Mouse (Mus musculus): ENCODE results near the gene Ptcd1. TPM values are rescaled to one million over a fixed set of nuclear protein-coding genes. Genes with fewer than 3 reads are reported as not detected.
"Not testable (repeated sequence)": the region's sequence is repeated elsewhere in the genome, so short reads cannot be mapped to it uniquely, and the experiment has no call there.

The Ptcd1 gene
- polyA plus RNA-seq, 1 experiment from 2014 or later, result 15.0 TPM

DNA sequence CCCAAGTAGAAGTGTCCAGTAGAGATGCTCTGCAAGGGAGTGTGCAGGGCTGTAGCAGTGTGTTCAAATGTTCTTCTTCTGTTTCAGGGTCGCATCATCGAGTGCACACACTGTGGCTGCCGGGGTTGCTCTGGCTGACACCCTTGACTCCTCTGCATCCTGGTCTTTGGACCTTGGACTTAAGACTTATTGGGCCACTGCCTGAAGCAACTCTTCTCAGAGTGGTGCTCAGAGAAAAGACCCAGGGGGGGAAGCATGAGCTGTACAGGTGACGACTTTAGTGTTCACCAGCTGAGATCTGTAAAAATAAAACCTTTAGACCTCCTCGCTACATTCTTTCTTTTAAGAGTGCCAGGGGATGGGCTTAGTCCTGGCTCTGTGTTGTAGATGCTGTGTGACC is 19.2 kb downstream of the Ptcd1 start:
- Histone ChIP-seq H3K27me3 (ENCODE audit: insufficient read depth, poor library complexity, severe bottlenecking) (no peaks in the 10 kb centered on the region), H3K36me3 (peaks cover 99% of the 10 kb centered on the region), H3K9me3 (no peaks in the 10 kb centered on the region), H3K4me1 (no peaks in the 10 kb centered on the region), H3K4me3 (no peak overlapping the region), H3K27ac (no peak overlapping the region)
- 90% methylated on average over 5 of the region's 5 CpGs for WGBS
- no peak for DNase-seq (ENCODE audit: low spot score)

GRCm38 (mm10) chr5:145140611-145141010 is 26.3 kb downstream of the Ptcd1 start:
- Histone ChIP-seq H3K36me3 (peaks cover 65% of the 10 kb centered on the region), H3K9me3 (no peaks in the 10 kb centered on the region), H3K4me3 (peak overlapping the region; percentile 94), H3K27me3 (ENCODE audit: insufficient read depth, poor library complexity, severe bottlenecking) (no peaks in the 10 kb centered on the region), H3K4me1 (peaks cover 14% of the 10 kb centered on the region), H3K27ac (peak overlapping the region; percentile 99)
- under 1% methylated on average over 18 of the region's 18 CpGs for WGBS
- DNase-seq (ENCODE audit: low spot score), result no peak

DNA sequence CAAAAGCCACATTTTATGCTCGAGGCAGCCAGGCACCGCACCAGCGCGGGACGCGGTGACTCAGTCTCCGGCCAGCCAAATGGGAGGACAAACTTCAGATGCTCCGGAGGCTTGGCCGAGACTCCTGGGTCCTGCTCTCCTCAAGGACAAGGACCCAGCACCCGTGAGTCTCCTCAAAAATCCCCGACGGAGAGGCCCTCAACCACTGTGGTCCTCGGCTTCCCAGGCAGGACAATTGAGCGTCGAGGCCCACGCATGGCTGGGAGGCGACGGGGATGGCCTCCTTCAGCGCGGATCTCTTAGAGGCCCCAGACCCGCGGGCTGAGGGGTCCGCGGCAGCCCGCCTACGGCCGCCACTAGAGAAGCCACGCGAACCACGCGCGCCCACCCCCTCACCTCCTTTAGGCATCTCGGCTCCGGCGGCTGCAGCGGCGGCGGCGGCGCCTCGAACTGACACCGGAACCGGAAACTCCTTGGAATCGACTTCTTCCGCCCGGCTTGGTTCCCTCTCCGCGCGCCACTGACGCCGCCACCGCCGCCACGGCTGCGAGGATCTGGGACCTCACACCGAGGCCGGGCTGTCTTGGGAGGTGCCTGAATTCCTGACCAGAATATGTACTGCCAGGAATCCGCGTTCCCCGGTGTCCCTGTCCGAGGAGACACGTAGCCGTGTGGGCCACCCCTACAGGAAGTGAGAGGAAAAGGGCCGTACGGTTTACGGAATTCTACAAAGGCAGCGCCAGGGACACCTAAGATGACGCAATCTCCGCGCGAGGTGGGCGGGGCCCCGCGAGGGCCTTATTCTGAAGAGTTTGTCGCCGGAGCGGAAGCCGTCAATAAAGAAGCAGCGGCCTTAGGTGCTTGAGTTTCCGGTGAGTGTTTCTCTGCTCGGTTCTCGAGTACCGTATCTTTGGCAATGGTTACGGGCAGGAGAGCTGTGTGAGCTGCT is 27.1 kb downstream of the Ptcd1 start, which contains the start of the genes Pdap1 and Bud31:
Gene Pdap1 (minus strand): TSS at position 668 of the 949 bp plus-strand sequence.
Gene Bud31 (plus strand): TSS at position 792 of the 949 bp plus-strand sequence.
- no peaks in the 10 kb centered on the region for H3K9me3 ChIP-seq
- H3K4me1 ChIP-seq, result peaks cover 14% of the 10 kb centered on the region
- peak within 1 kb of the TSS; percentile 99 for H3K27ac ChIP-seq
- peak; percentile 96 for DNase-seq (ENCODE audit: low spot score)
- WGBS, result under 1% methylated on average over 84 of the region's 84 CpGs
- peaks cover 65% of the 10 kb centered on the region for H3K36me3 ChIP-seq
- no peaks in the 10 kb centered on the region for H3K27me3 ChIP-seq (ENCODE audit: insufficient read depth, poor library complexity, severe bottlenecking)
- peak within 1 kb of the TSS; percentile 94 for H3K4me3 ChIP-seq

GRCm38 (mm10) chr5:145138836-145139235 is 28.1 kb downstream of the Ptcd1 start:
- Histone ChIP-seq H3K4me3 (peak overlapping the region; percentile 94), H3K9me3 (no peaks in the 10 kb centered on the region), H3K27me3 (ENCODE audit: insufficient read depth, poor library complexity, severe bottlenecking) (no peaks in the 10 kb centered on the region), H3K4me1 (peaks cover 14% of the 10 kb centered on the region), H3K36me3 (peaks cover 66% of the 10 kb centered on the region), H3K27ac (no peak overlapping the region; the same call in 1 of the 2 replicates)
- WGBS, result 21% methylated on average over 6 of the region's 6 CpGs
- no peak for DNase-seq (ENCODE audit: low spot score)

DNA sequence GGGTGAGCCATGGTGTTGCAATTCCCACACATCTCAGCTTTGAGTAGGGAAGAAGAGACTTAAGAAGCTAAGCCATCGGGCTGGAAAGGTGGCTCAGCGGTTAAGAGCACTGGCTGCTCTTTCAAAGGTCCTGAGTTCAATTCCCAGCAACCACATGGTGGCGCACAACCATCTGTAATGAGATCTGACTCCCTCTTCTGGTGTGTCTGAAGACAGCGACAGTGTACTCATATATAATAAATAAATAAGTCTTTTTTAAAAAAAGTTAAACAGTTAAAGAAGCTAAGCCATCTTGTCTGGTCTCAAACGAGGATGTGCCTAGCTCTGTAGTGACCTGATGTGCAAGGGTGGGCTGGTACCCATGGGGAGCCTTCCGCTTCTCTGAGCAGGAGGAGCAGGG is 33.6 kb downstream of the Ptcd1 start:
- DNase-seq (ENCODE audit: low spot score); H3K4me3 ChIP-seq; H3K4me1 ChIP-seq; H3K27me3 ChIP-seq (ENCODE audit: insufficient read depth, poor library complexity, severe bottlenecking); H3K9me3 ChIP-seq; H3K27ac ChIP-seq: not testable (repeated sequence)
- H3K36me3 ChIP-seq, result peaks cover 93% of the 10 kb centered on the region
- WGBS, result 88% methylated on average over 6 of the region's 6 CpGs

- no peak overlapping the region for H3K4me3 ChIP-seq
- H3K9me3 ChIP-seq, result no peaks in the 10 kb centered on the region
- 0 out of 2 replicates have a peak, but pooled peaks cover 2% of the 10 kb centered on the region for H3K4me1 ChIP-seq
- WGBS, result 85% methylated on average over 3 of the region's 3 CpGs
- no peaks in the 10 kb centered on the region for H3K27me3 ChIP-seq (ENCODE audit: insufficient read depth, poor library complexity, severe bottlenecking)
- no peak overlapping the region for H3K27ac ChIP-seq
- H3K36me3 ChIP-seq, result peaks cover 98% of the 10 kb centered on the region
- DNase-seq (ENCODE audit: low spot score), result no peak
These were observed 35.9 kb downstream of the Ptcd1 start for GRCm38 (mm10) chr5:145130995-145131394.

- Histone ChIP-seq H3K36me3 (peaks cover 98% of the 10 kb centered on the region), H3K27ac (no peak overlapping the region), H3K9me3 (no peaks in the 10 kb centered on the region), H3K4me3 (no peak overlapping the region), H3K4me1 (0 out of 2 replicates have a peak, but pooled peaks cover 2% of the 10 kb centered on the region), H3K27me3 (ENCODE audit: insufficient read depth, poor library complexity, severe bottlenecking) (no peaks in the 10 kb centered on the region)
- 88% methylated on average over 11 of the region's 11 CpGs for WGBS
- no peak for DNase-seq (ENCODE audit: low spot score)
These were observed 36.7 kb downstream of the Ptcd1 start for GRCm38 (mm10) chr5:145130191-145130590.

DNA sequence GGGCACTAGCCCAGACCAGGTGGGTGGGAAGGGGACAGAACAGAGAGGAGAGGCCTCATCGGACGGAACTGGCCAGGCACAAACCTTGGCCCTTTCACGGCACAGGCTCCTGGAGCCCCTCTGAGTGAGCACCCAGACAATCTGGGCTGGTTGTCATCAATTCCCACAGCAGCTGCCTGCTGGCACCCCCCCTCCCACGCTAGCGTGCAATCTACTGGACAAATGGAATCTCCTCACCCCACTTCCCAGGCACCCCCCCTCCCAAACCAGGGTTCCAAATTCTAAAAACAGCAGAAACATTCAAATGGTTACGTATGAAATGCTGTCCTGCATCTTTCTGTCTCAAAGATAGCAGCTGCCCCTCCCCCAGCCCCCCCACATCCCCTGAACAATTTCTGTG is 37.1 kb downstream of the Ptcd1 start:
- H3K9me3 ChIP-seq; DNase-seq (ENCODE audit: low spot score); H3K4me1 ChIP-seq; H3K4me3 ChIP-seq; H3K27me3 ChIP-seq (ENCODE audit: insufficient read depth, poor library complexity, severe bottlenecking); H3K27ac ChIP-seq: not testable (repeated sequence)
- 77% methylated on average over 4 of the region's 6 CpGs for WGBS
- peaks cover 98% of the 10 kb centered on the region for H3K36me3 ChIP-seq

- 0 out of 2 replicates have a peak, but pooled peaks cover 2% of the 10 kb centered on the region for H3K4me1 ChIP-seq
- 88% methylated on average over 4 of the region's 4 CpGs for WGBS
- no peaks in the 10 kb centered on the region for H3K9me3 ChIP-seq
- no peak overlapping the region for H3K4me3 ChIP-seq
- no peak overlapping the region for H3K27ac ChIP-seq
- no peaks in the 10 kb centered on the region for H3K27me3 ChIP-seq (ENCODE audit: insufficient read depth, poor library complexity, severe bottlenecking)
- no peak for DNase-seq (ENCODE audit: low spot score)
- peaks cover 98% of the 10 kb centered on the region for H3K36me3 ChIP-seq
These were observed 37.8 kb downstream of the Ptcd1 start for GRCm38 (mm10) chr5:145129124-145129523.

DNA sequence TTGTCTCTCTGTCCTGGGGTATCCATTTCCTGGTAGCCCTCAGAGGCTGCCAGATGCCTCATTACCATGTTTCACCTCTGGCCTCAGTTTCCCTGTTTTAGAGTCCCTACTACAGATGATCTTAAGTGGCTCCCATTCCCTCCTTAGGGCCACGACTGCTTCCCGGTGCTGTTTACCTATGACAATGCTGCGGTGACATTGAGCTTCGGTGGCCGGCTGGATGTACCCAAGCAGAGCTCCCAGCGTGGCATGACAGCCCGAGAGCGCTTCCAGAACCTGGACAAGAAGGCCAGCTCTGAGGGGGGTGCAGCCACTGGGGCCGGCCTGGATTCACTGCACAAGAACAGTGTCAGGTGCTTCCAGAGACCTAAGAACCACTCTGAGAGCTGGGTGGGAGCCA is 40.3 kb downstream of the Ptcd1 start:
- WGBS, result 94% methylated on average over 9 of the region's 9 CpGs
- peaks cover 93% of the 10 kb centered on the region for H3K36me3 ChIP-seq

DNA sequence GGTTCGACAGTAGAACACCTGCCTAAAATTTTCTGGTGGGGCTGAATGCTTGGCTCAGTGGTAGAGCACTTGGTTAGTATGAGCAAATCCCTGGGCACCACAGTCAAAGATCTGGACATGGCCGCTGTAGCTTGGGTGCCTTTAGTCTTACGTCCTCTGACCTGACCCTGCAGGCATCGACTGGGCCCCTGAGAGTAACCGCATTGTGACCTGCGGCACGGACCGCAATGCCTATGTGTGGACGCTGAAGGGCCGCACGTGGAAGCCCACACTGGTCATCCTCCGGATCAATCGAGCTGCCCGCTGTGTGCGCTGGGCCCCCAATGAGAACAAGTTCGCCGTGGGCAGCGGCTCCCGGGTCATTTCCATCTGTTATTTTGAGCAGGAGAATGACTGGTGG is 43.5 kb downstream of the Ptcd1 start:
- Histone ChIP-seq H3K4me3 (no peak overlapping the region), H3K4me1 (peaks cover 22% of the 10 kb centered on the region; the same call in 1 of the 2 replicates), H3K9me3 (no peaks in the 10 kb centered on the region), H3K27me3 (ENCODE audit: insufficient read depth, poor library complexity, severe bottlenecking) (no peaks in the 10 kb centered on the region), H3K36me3 (peaks cover 72% of the 10 kb centered on the region), H3K27ac (no peak overlapping the region)
- WGBS, result 93% methylated on average over 19 of the region's 19 CpGs
- DNase-seq (ENCODE audit: low spot score), result no peak

More for the DNA sequence above, 40.3 kb downstream of the Ptcd1 start:
- no peak for DNase-seq (ENCODE audit: low spot score)
- no peak overlapping the region for H3K27ac ChIP-seq
- no peaks in the 10 kb centered on the region for H3K27me3 ChIP-seq (ENCODE audit: insufficient read depth, poor library complexity, severe bottlenecking)
- no peak overlapping the region for H3K4me3 ChIP-seq
- no peaks in the 10 kb centered on the region for H3K9me3 ChIP-seq
- H3K4me1 ChIP-seq, result peaks cover 10% of the 10 kb centered on the region; the same call in 1 of the 2 replicates

GRCm38 (mm10) chr5:145120921-145121320 is 46.0 kb downstream of the Ptcd1 start:
- Histone ChIP-seq H3K4me1 (peaks cover 24% of the 10 kb centered on the region; the same call in 1 of the 2 replicates), H3K36me3 (peaks cover 47% of the 10 kb centered on the region), H3K27me3 (ENCODE audit: insufficient read depth, poor library complexity, severe bottlenecking) (no peaks in the 10 kb centered on the region), H3K9me3 (no peaks in the 10 kb centered on the region), H3K4me3 (no peak overlapping the region), H3K27ac (no peak overlapping the region)
- WGBS, result 53% methylated on average over 7 of the region's 7 CpGs
- no peak for DNase-seq (ENCODE audit: low spot score)

DNA sequence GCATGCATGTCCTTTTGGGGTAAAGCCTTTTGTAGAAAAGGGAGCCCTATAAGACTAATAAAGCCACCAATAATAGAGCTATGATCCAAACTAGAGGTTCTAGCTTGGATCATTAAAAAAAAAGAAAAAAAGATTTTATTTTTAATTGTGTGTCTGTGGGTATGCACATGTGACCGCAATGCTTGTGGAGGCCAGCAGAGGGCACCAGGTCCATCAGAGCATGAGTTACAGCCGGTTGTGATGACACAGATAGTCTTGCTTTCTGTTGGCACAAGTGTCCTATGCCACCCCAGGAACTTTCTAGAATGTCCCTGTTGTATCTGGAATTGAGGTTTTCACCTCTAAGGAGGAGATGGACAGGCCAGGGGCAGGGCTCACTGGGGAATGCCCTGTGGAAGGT is 47.5 kb downstream of the Ptcd1 start:
- Histone ChIP-seq H3K9me3 (no peaks in the 10 kb centered on the region), H3K27ac (no peak overlapping the region), H3K4me3 (no peak overlapping the region), H3K36me3 (peaks cover 32% of the 10 kb centered on the region), H3K27me3 (ENCODE audit: insufficient read depth, poor library complexity, severe bottlenecking) (no peaks in the 10 kb centered on the region), H3K4me1 (peaks cover 29% of the 10 kb centered on the region)
- DNase-seq (ENCODE audit: low spot score), result no peak
- WGBS, result 86% methylated on average over 2 of the region's 2 CpGs
